Mouse (Mus musculus) midbrain, embryonic 13.5 days (tissue): ENCODE measurements around the gene T2. TPM values are rescaled to one million over a fixed set of nuclear protein-coding genes. Genes with fewer than 3 reads are reported as not detected.

Experiments
- ATAC-seq: fragments of 200-750 bp; cut with Nextera tagmentation; 2 replicates; pipeline ENCODE4 v1.8.0; 2017; ENCODE audit warnings: mild to moderate bottlenecking, moderate TSS enrichment, moderate library complexity
- H3K27ac ChIP-seq: fragments of 300-500 bp; sonication (generic); 2 replicates; pipeline ENCODE4 v1.5.1; 2015; ENCODE audit warnings: inconsistent platforms, mild to moderate bottlenecking, moderate library complexity
- H3K27me3 ChIP-seq: fragments of 300-500 bp; sonication (generic); 2 replicates; pipeline ENCODE4 v1.6.1; 2015; ENCODE audit warnings: mild to moderate bottlenecking, inconsistent platforms
- H3K36me3 ChIP-seq: fragments of 300-500 bp; sonication (generic); 2 replicates; pipeline ENCODE4 v1.6.1; 2015; ENCODE audit warnings: mild to moderate bottlenecking, inconsistent platforms
- H3K4me1 ChIP-seq: fragments of 300-500 bp; sonication (generic); replicated peaks from 2 replicates; pipeline ENCODE4 v1.6.1; 2015; ENCODE audit warnings: inconsistent platforms
- H3K4me2 ChIP-seq: fragments of 300-500 bp; sonication (generic); replicated peaks from 2 replicates; pipeline ENCODE4 v1.6.1; 2015; ENCODE audit warnings: moderate library complexity, mild to moderate bottlenecking, inconsistent platforms
- H3K4me3 ChIP-seq: fragments of 300-500 bp; sonication (generic); replicated peaks from 2 replicates; pipeline ENCODE4 v1.5.1; 2015; ENCODE audit warnings: mild to moderate bottlenecking, inconsistent platforms
- H3K9ac ChIP-seq: fragments of 300-500 bp; sonication (generic); replicated peaks from 2 replicates; pipeline ENCODE4 v1.6.1; 2015; ENCODE audit warnings: mild to moderate bottlenecking, inconsistent platforms
- H3K9me3 ChIP-seq: fragments of 300-500 bp; sonication (generic); 2 replicates; pipeline ENCODE4 v1.6.1; 2016; ENCODE audit warnings: mild to moderate bottlenecking, inconsistent platforms
- WGBS: fragments of 180-500 bp; shearing (Covaris S2); methylation state at CpG from one replicate; pipeline ENCODE4 v1.1.7; 2015; 5-methylcytosine and 5-hydroxymethylcytosine counted together
- polyA plus RNA-seq: library from polyadenylated mRNA; unstranded; fragments of >200 nt; fragmentation: Nextera tagmentation; extraction: Ambion mirVana; gene quantifications from 2 replicates; pipeline ENCODE4 v1.2.1, GENCODE M21; 2015

Gene T2
- polyA plus RNA-seq, 1 experiment from 2014 or later: 0.46 TPM

DNA sequence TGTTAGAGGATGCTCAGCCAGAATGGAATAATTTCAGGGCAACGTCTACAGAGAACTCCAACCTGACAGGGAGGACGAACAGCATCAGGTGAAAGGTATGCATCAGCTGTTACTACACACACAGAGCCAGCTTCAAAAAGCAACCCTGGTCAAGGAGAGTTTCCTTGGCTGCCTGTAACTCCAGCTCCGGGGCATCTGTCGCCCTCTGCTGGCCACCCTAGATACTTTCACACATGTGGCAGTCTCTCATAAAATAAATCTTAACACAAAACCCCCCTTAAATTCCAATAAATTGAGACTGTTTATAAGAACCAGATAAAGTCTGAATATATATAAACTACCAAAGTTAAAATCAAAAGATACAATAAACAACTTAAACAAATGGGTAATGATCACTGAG lies 105.8 kb downstream of the T2 start:
- Histone ChIP-seq H3K4me1 (peaks cover 8% of the 10 kb centered on the region), H3K4me2 (no peak overlapping the region), H3K27ac (no peak overlapping the region), H3K4me3 (no peak overlapping the region), H3K9ac (no peak overlapping the region), H3K27me3 (0 out of 2 replicates have a peak, but pooled peaks cover 4% of the 10 kb centered on the region), H3K36me3 (no peaks in the 10 kb centered on the region), H3K9me3 (no peaks in the 10 kb centered on the region)
- 7% methylated on average over 4 of the region's 4 CpGs for WGBS
- no peak for ATAC-seq

DNA sequence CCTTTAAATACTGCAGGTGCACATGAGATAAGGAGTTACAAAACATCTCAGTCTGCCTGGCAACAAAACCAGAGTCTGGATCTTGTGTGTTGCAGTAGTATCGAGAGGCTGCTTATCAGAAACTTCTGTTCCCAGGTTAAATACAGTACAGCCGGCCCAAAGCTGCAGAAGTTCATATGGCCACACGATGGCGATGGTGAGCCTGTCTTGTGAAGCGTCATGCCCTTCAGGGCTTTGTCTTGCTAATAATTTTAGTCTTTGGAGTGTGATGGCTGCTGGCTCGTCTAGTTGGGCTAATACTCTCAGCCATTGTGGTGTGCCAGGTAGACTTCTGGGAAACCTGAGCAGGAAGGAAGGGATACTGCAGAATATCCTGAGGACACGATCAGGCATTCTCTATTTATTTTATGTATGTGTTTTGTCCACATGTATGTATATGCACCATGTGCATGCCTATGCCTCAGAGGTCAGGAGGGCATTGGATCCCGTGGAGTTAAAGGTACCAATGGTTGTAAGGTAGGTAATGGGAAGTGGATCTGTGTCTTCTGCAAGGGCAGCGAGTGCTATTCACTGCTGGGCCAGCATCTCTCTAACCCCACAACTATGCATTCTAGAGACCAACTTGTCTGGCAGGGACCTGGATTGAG lies 107.8 kb downstream of the T2 start:
- H3K4me2 ChIP-seq: no peak overlapping the region
- H3K9me3 ChIP-seq: no peaks in the 10 kb centered on the region
- ATAC-seq: peak; percentile 76
- no peaks in the 10 kb centered on the region for H3K4me1 ChIP-seq
- H3K36me3 ChIP-seq: no peaks in the 10 kb centered on the region
- no peak overlapping the region for H3K4me3 ChIP-seq
- WGBS: 31% methylated on average over 9 of the region's 9 CpGs
- H3K27ac ChIP-seq: no peak overlapping the region
- no peak overlapping the region for H3K9ac ChIP-seq
- peaks cover 17% of the 10 kb centered on the region for H3K27me3 ChIP-seq

DNA sequence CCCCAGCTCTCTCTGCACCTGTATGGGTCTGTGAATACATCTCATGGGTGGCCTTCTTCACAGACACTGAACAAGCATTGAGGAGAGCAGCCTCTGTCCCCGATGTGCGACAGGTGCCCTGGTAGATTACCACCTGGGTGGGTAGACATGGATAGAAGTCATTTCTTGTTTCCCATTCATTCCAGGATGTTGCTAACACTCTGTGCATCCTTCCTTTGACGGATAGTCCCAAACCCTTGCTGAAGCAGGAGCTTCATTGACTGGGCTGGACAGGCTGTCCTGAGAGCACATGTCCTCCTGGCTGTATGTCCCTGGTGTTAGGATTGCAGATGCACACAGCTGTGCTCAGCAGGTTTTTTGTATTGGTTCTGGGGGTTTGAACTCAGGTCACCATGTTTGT lies 112.0 kb downstream of the T2 start:
- no peak for ATAC-seq
- 92% methylated on average over 3 of the region's 3 CpGs for WGBS
- no peak overlapping the region for H3K9ac ChIP-seq

DNA sequence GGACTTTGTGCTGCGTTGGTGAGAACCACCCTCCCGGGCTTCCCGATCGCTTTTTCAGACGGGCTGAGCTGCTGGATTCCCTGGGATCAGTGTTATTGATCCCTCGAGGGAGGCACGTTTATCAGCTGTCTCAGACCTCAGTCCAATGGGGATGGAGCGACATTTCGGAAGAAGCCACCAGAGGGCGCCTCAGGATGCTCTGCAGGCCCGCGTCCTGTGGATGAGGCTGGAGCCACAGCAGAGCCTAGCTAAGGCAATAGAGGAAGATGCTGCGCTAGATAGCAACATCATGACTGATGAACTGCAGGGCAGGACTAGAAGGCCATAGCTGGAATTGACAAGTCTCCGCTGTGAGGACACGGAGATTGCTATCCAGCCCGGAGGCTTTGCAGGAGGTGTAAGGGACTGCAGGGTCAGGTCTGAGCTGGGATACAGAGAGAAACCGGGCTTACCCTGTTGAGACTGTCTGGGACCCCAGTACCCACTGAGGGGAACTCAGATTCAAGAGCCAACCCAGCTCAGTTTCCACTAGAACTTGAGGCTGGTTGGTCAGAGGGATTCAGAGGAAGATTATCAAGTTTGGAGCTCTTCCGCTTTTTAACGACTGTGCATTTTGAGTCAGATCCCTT lies 113.0 kb downstream of the T2 start:
- ATAC-seq: peak; percentile 89
- no peaks in the 10 kb centered on the region for H3K9me3 ChIP-seq
- H3K4me1 ChIP-seq: no peaks in the 10 kb centered on the region
- peaks cover 17% of the 10 kb centered on the region for H3K27me3 ChIP-seq
- H3K4me2 ChIP-seq: 0 out of 2 replicates have a peak overlapping the region, but pooled peaks have one; percentile 22
- no peak overlapping the region for H3K27ac ChIP-seq
- no peak overlapping the region for H3K9ac ChIP-seq
- H3K36me3 ChIP-seq: no peaks in the 10 kb centered on the region
- 14% methylated on average over 19 of the region's 19 CpGs for WGBS
- H3K4me3 ChIP-seq: no peak overlapping the region

More for the DNA sequence above, 112.0 kb downstream of the T2 start:
- no peak overlapping the region for H3K4me3 ChIP-seq
- no peaks in the 10 kb centered on the region for H3K36me3 ChIP-seq
- no peak overlapping the region for H3K27ac ChIP-seq
- peaks cover 17% of the 10 kb centered on the region for H3K27me3 ChIP-seq
- no peaks in the 10 kb centered on the region for H3K4me1 ChIP-seq
- no peaks in the 10 kb centered on the region for H3K9me3 ChIP-seq
- H3K4me2 ChIP-seq: no peak overlapping the region

Other genes starting within 250 kb of the T2 start
- gene Gm49673, start 208.2 kb upstream of the T2 start, polyA plus RNA-seq: 0.15 and 0.22 TPM in 2 replicates
- gene Rnaset2a, start 207.9 kb upstream of the T2 start, polyA plus RNA-seq: 9.7 and 11.5 TPM in 2 replicates
- gene Fgfr1op, start 190.5 kb upstream of the T2 start, polyA plus RNA-seq: 27.5 and 28.5 TPM in 2 replicates
- gene Ccr6, start 119.9 kb upstream of the T2 start, polyA plus RNA-seq: not detected in 2 replicates
- 192 and 196 TPM in 2 replicates for gene Mpc1, start 73.1 kb upstream of the T2 start, polyA plus RNA-seq
- gene Sft2d1, start 44.9 kb upstream of the T2 start, polyA plus RNA-seq: 153 and 155 TPM in 2 replicates
- gene Prr18, start 18.5 kb upstream of the T2 start, polyA plus RNA-seq: 7.9 and 9.1 TPM in 2 replicates
- 0.43 and 0.72 TPM in 2 replicates for gene T, start 78.4 kb downstream of the T2 start, polyA plus RNA-seq
- 12.5 and 12.7 TPM in 2 replicates for gene Pde10a, start 169.4 kb downstream of the T2 start, polyA plus RNA-seq
- not detected in 2 replicates for gene Gm17087, start 211.0 kb downstream of the T2 start, polyA plus RNA-seq